Mouse (Mus musculus) spleen, adult 2 months (tissue): ENCODE results near the gene Srpr.

Experiments
- CTCF ChIP-seq: fragments of 200-500 bp; IDR thresholded peaks from 2 replicates; pipeline ENCODE4 v1.5.1; 2011; ENCODE audit warnings: mild to moderate bottlenecking, inconsistent platforms; ENCODE audit not compliant: insufficient read depth, insufficient read length, insufficient replicate concordance; ENCODE audit errors: extremely low read depth
- POLR2A ChIP-seq: fragments of 200-500 bp; IDR thresholded peaks from 2 replicates; pipeline ENCODE4 v1.6.1; 2011; ENCODE audit warnings: low read depth, low read length, inconsistent platforms

DNA sequence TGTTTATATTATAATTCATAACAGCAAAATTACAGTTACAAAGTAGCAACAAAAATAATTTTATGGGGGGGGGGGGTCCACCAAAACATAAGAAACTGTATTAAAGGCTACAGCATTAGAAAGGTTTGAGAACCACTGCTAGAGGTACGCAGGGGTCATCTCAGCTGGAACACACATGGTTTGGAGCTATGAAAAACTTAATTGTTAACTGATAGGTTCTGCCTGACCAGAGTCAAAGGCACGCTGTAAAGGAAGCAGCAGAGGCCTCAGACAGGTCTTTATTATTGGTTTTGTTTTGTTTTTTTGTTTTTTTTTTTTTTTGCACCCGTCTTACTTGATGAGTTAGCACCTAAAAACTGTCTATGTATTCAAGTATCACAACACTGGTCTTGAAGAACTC lies 41.5 kb upstream of the Srpr start:
- TF ChIP-seq CTCF: no peak
- no peak for TF ChIP-seq POLR2A
